Mouse (Mus musculus) thymus, adult 2 months (tissue): ENCODE data around the gene Stxbp3.

Experiments used
- CTCF ChIP-seq: fragments of 200-500 bp; IDR thresholded peaks from 2 replicates; pipeline ENCODE4 v1.5.1; 2012; ENCODE audit warnings: mild to moderate bottlenecking, control low read depth, low read length, moderate library complexity, borderline replicate concordance; ENCODE audit not compliant: control insufficient read depth, poor library complexity, insufficient read depth; ENCODE audit errors: extremely low read depth
- POLR2A ChIP-seq: fragments of 200-500 bp; IDR thresholded peaks from 2 replicates; pipeline ENCODE4 v1.6.1; 2012; ENCODE audit warnings: mild to moderate bottlenecking, low read length, control low read depth, moderate library complexity; ENCODE audit not compliant: control insufficient read depth, poor library complexity, insufficient read depth; ENCODE audit errors: extremely low read depth

DNA sequence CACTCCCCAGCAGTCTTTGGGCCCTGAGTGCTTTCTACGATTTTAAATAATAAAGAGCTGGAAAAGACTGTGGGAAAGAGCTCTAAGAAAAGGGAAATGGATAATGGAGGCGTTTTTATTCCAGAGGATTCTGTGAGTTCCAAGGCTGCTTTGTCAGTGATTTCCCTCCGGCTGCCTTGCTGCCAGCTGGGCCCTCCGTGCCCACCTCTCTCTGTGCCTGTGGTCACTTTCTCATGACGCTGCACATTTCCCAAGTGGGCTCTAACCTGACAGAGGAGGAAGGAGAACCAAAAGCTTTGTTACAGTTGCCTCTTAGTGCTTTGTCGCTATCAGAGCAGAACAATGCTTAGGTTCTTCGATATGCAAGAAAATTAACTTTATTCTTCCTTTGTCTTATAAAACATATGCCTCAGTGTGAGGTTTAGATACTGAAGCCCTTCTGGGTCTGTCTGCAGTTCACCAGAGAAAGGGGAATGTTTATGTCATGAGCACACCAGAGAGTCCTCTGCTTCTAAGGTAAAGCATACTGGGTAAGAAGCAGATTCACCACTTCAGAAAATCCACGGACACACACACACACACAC is 44.5 kb upstream of the Stxbp3 start:
- TF ChIP-seq CTCF (no peak), POLR2A (no peak)
